In genomic region chr2:181363946-181364345, GRCm38 (mm10) we compare ENCODE assay signal across 8 mouse cellular contexts. TPM values are rescaled to one million over a fixed set of nuclear protein-coding genes. Genes with fewer than 3 reads are reported as not detected.
DNase-seq lines count a peak whose midpoint lies in the region; ATAC-seq and TF ChIP-seq lines count a peak whose summit lies in the region.

No protein-coding gene starts in this region.

- no peak overlapping the region for H3K27ac ChIP-seq in liver, embryonic 11.5 days (ENCODE audit: low read depth, low read length)
- H3K27ac ChIP-seq in embryonic facial prominence, embryonic 14.5 days (replicated peaks; ENCODE audit: low read depth, low read length): no peak overlapping the region
- no peak overlapping the region for H3K27ac ChIP-seq in intestine, postnatal 0 days (ENCODE audit: low read depth, low read length)
- no peak overlapping the region for H3K27ac ChIP-seq in neural tube, embryonic 12.5 days

- H3K27me3 ChIP-seq in liver, embryonic 11.5 days (replicated peaks; ENCODE audit: control insufficient read depth, insufficient read depth, low read length): no peaks in the 10 kb centered on the region
- H3K27me3 ChIP-seq in embryonic facial prominence, embryonic 14.5 days (replicated peaks; ENCODE audit: control insufficient read depth, insufficient read depth, low read length): no peaks in the 10 kb centered on the region
- H3K27me3 ChIP-seq in intestine, postnatal 0 days (replicated peaks; ENCODE audit: control insufficient read depth, insufficient read depth, low read length): no peaks in the 10 kb centered on the region
- H3K27me3 ChIP-seq in neural tube, embryonic 12.5 days (replicated peaks): no peaks in the 10 kb centered on the region

- H3K4me3 ChIP-seq in liver, embryonic 11.5 days (ENCODE audit: low read depth, low read length): peak overlapping the region; percentile 79
- peak overlapping the region; percentile 89 for H3K4me3 ChIP-seq in embryonic facial prominence, embryonic 14.5 days (ENCODE audit: low read depth, low read length)
- no peak overlapping the region for H3K4me3 ChIP-seq in intestine, postnatal 0 days (ENCODE audit: low read depth, low read length)
- peak overlapping the region; percentile 86 for H3K4me3 ChIP-seq in neural tube, embryonic 12.5 days

- 66% methylated on average over 3 of the region's 3 CpGs for WGBS in liver, embryonic 11.5 days
- WGBS in embryonic facial prominence, embryonic 14.5 days: 91% methylated on average over 3 of the region's 3 CpGs
- WGBS in intestine, postnatal 0 days: 87% methylated on average over 3 of the region's 3 CpGs
- WGBS in neural tube, embryonic 12.5 days: 88% methylated on average over 3 of the region's 3 CpGs

- H3K9me3 ChIP-seq in liver, embryonic 11.5 days (ENCODE audit: control insufficient read depth, low read length): no peaks in the 10 kb centered on the region
- H3K9me3 ChIP-seq in embryonic facial prominence, embryonic 14.5 days (ENCODE audit: control insufficient read depth, low read length): no peaks in the 10 kb centered on the region
- no peaks in the 10 kb centered on the region for H3K9me3 ChIP-seq in intestine, postnatal 0 days (ENCODE audit: control insufficient read depth)
- H3K9me3 ChIP-seq in neural tube, embryonic 12.5 days: no peaks in the 10 kb centered on the region

- H3K4me1 ChIP-seq in liver, embryonic 11.5 days (replicated peaks; ENCODE audit: control insufficient read depth, insufficient read depth, low read length): peaks cover 25% of the 10 kb centered on the region
- H3K4me1 ChIP-seq in embryonic facial prominence, embryonic 14.5 days (ENCODE audit: control insufficient read depth, insufficient read depth, low read length): peaks cover 22% of the 10 kb centered on the region
- H3K4me1 ChIP-seq in intestine, postnatal 0 days (replicated peaks; ENCODE audit: control insufficient read depth, insufficient read depth, low read length): 0 out of 2 replicates have a peak, but pooled peaks cover 3% of the 10 kb centered on the region
- H3K4me1 ChIP-seq in neural tube, embryonic 12.5 days: peaks cover 28% of the 10 kb centered on the region

- no peak for DNase-seq in liver, embryonic 11.5 days (ENCODE audit: low spot score)
- DNase-seq in liver: no peak
- no peak for DNase-seq in embryonic facial prominence, embryonic 14.5 days (ENCODE audit: low spot score)
- no peak for DNase-seq in frontal cortex, postnatal 14 days (ENCODE audit: low spot score in 2 of 2)
- DNase-seq in lung, postnatal 25 days (ENCODE audit: low spot score): no peak
- no peak for DNase-seq in right cerebral cortex, postnatal 36 days (ENCODE audit: low spot score in 2 of 2)

- TF ChIP-seq CTCF in intestine, postnatal 0 days (IDR thresholded peaks at IDR 0.05; ENCODE audit: low read depth): no peak

- peak overlapping the region; percentile 77 for H3K9ac ChIP-seq in liver, embryonic 11.5 days (ENCODE audit: low read depth, low read length)
- H3K9ac ChIP-seq in embryonic facial prominence, embryonic 14.5 days (ENCODE audit: low read depth, low read length): peak overlapping the region; percentile 90
- H3K9ac ChIP-seq in intestine, postnatal 0 days (ENCODE audit: low read depth, low read length): 0 out of 2 replicates have a peak overlapping the region, but pooled peaks have one; percentile 75
- H3K9ac ChIP-seq in neural tube, embryonic 12.5 days: peak overlapping the region; percentile 89

- peak overlapping the region; percentile 98 for H3K4me2 ChIP-seq in liver, embryonic 11.5 days
- peak overlapping the region; percentile 76 for H3K4me2 ChIP-seq in embryonic facial prominence, embryonic 14.5 days (ENCODE audit: low read depth, low read length)
- H3K4me2 ChIP-seq in intestine, postnatal 0 days (replicated peaks; ENCODE audit: low read depth): peak overlapping the region; percentile 95
- peak overlapping the region; percentile 93 for H3K4me2 ChIP-seq in neural tube, embryonic 12.5 days (replicated peaks)

- no peak for ATAC-seq in liver, embryonic 11.5 days (replicated peaks; ENCODE audit: low FRiP score)
- no peak for ATAC-seq in embryonic facial prominence, embryonic 14.5 days (ENCODE audit: low read depth)
- ATAC-seq in intestine, postnatal 0 days: no peak
- ATAC-seq in neural tube, embryonic 12.5 days (ENCODE audit: low FRiP score, low read depth): no peak

- peaks cover 24% of the 10 kb centered on the region for H3K36me3 ChIP-seq in liver, embryonic 11.5 days (ENCODE audit: control insufficient read depth, insufficient read depth, low read length)
- peaks cover 57% of the 10 kb centered on the region for H3K36me3 ChIP-seq in embryonic facial prominence, embryonic 14.5 days (ENCODE audit: control insufficient read depth, insufficient read depth, low read length)
- peaks cover 41% of the 10 kb centered on the region for H3K36me3 ChIP-seq in intestine, postnatal 0 days (ENCODE audit: control insufficient read depth, insufficient read depth)
- H3K36me3 ChIP-seq in neural tube, embryonic 12.5 days: peaks cover 39% of the 10 kb centered on the region

RNA-seq across cellular contexts. Expression of gene Zgpat, which starts 0.8 kb away (rescaled TPM):
- 29.5 and 35.1 TPM in 2 replicates for polyA plus RNA-seq in liver, embryonic 11.5 days (2014; fragmentation: Nextera tagmentation; extraction: Ambion mirVana)
- 30.1 and 36.6 TPM in 2 replicates for polyA plus RNA-seq in embryonic facial prominence, embryonic 14.5 days (2014; fragmentation: Nextera tagmentation; extraction: Ambion mirVana)
- polyA plus RNA-seq in intestine, postnatal 0 days (2015; fragmentation: Nextera tagmentation; extraction: Ambion mirVana): 23.8 and 25.7 TPM in 2 replicates
- 69.8 and 74.4 TPM in 2 replicates for polyA plus RNA-seq in neural tube, embryonic 12.5 days (2016; fragmentation: Nextera tagmentation; extraction: Ambion mirVana)

RNA-seq across cellular contexts. Expression of gene Arfrp1, which starts 1.3 kb away (rescaled TPM):
- polyA plus RNA-seq in liver, embryonic 11.5 days (2014; fragmentation: Nextera tagmentation; extraction: Ambion mirVana): 48.7 and 48.9 TPM in 2 replicates
- 43.7 and 48.1 TPM in 2 replicates for polyA plus RNA-seq in embryonic facial prominence, embryonic 14.5 days (2014; fragmentation: Nextera tagmentation; extraction: Ambion mirVana)
- polyA plus RNA-seq in intestine, postnatal 0 days (2015; fragmentation: Nextera tagmentation; extraction: Ambion mirVana): 32.1 TPM in 2 replicates
- polyA plus RNA-seq in neural tube, embryonic 12.5 days (2016; fragmentation: Nextera tagmentation; extraction: Ambion mirVana): 79.6 and 82.7 TPM in 2 replicates

RNA-seq across cellular contexts. Expression of gene Lime1, which starts 15.9 kb away (rescaled TPM):
- 17.0 and 20.2 TPM in 2 replicates for polyA plus RNA-seq in liver, embryonic 11.5 days (2014; fragmentation: Nextera tagmentation; extraction: Ambion mirVana)
- polyA plus RNA-seq in embryonic facial prominence, embryonic 14.5 days (2014; fragmentation: Nextera tagmentation; extraction: Ambion mirVana): 17.4 and 18.4 TPM in 2 replicates
- 6.7 and 8.6 TPM in 2 replicates for polyA plus RNA-seq in intestine, postnatal 0 days (2015; fragmentation: Nextera tagmentation; extraction: Ambion mirVana)
- 36.8 and 41.8 TPM in 2 replicates for polyA plus RNA-seq in neural tube, embryonic 12.5 days (2016; fragmentation: Nextera tagmentation; extraction: Ambion mirVana)

RNA-seq across cellular contexts. Expression of gene Rtel1, which starts 44.4 kb away (rescaled TPM):
- polyA plus RNA-seq in liver, embryonic 11.5 days (2014; fragmentation: Nextera tagmentation; extraction: Ambion mirVana): 58.8 and 66.4 TPM in 2 replicates
- 37.1 and 48.8 TPM in 2 replicates for polyA plus RNA-seq in embryonic facial prominence, embryonic 14.5 days (2014; fragmentation: Nextera tagmentation; extraction: Ambion mirVana)
- polyA plus RNA-seq in intestine, postnatal 0 days (2015; fragmentation: Nextera tagmentation; extraction: Ambion mirVana): 10.0 and 10.5 TPM in 2 replicates
- polyA plus RNA-seq in neural tube, embryonic 12.5 days (2016; fragmentation: Nextera tagmentation; extraction: Ambion mirVana): 41.1 and 49.0 TPM in 2 replicates

RNA-seq across cellular contexts. Expression of gene Stmn3, which starts 49.6 kb away (rescaled TPM):
- 0.59 and 0.74 TPM in 2 replicates for polyA plus RNA-seq in liver, embryonic 11.5 days (2014; fragmentation: Nextera tagmentation; extraction: Ambion mirVana)
- 69.4 and 72.7 TPM in 2 replicates for polyA plus RNA-seq in embryonic facial prominence, embryonic 14.5 days (2014; fragmentation: Nextera tagmentation; extraction: Ambion mirVana)
- 28.9 and 32.3 TPM in 2 replicates for polyA plus RNA-seq in intestine, postnatal 0 days (2015; fragmentation: Nextera tagmentation; extraction: Ambion mirVana)
- polyA plus RNA-seq in neural tube, embryonic 12.5 days (2016; fragmentation: Nextera tagmentation; extraction: Ambion mirVana): 649 and 671 TPM in 2 replicates
